Mouse (Mus musculus) lung, postnatal 25 days (tissue): Measurements from ENCODE around the gene C1qtnf6.

ENCODE experiments used
- DNase-seq: peaks from one replicate; pipeline ENCODE4 v3.0.0; 2022; ENCODE audit warnings: low spot score

Gene C1qtnf6

GRCm38 (mm10) chr15:78480111-78480510 is 51.1 kb downstream of the C1qtnf6 start:
- DNase-seq = no peak

- no peak for DNase-seq
Measured at GRCm38 (mm10) chr15:78479470-78479869, 51.7 kb downstream of the C1qtnf6 start.

GRCm38 (mm10) chr15:78478073-78478472 is 53.1 kb downstream of the C1qtnf6 start:
- DNase-seq = no peak

GRCm38 (mm10) chr15:78476878-78477277 is 54.3 kb downstream of the C1qtnf6 start:
- no peak for DNase-seq

- DNase-seq = no peak
Measured at GRCm38 (mm10) chr15:78475604-78476031, 55.6 kb downstream of the C1qtnf6 start.

- DNase-seq = no peak
Measured at GRCm38 (mm10) chr15:78473442-78473841, 57.8 kb downstream of the C1qtnf6 start.
